Mouse (Mus musculus) kidney, embryonic 16.5 days (tissue): ENCODE results near the gene Izumo2. TPM values are rescaled to one million over a fixed set of nuclear protein-coding genes. Genes with fewer than 3 reads are reported as not detected.
"Not testable (repeated sequence)": the region's sequence is repeated elsewhere in the genome, so short reads cannot be mapped to it uniquely, and the experiment has no call there.

ENCODE experiments used
- ATAC-seq: fragments of 200-750 bp; cut with Nextera tagmentation; 2 replicates; pipeline ENCODE4 v1.8.0; 2017; ENCODE audit warnings: moderate TSS enrichment; ENCODE audit not compliant: low FRiP score, low TSS enrichment
- H3K27ac ChIP-seq: fragments of 300-500 bp; sonication (generic); 2 replicates; pipeline ENCODE4 v1.5.1; 2014; ENCODE audit warnings: low read length
- H3K27me3 ChIP-seq: fragments of 300-500 bp; sonication (generic); 2 replicates; pipeline ENCODE4 v1.6.1; 2014; ENCODE audit warnings: low read length, control low read depth, mixed read lengths; ENCODE audit not compliant: insufficient read depth
- H3K36me3 ChIP-seq: fragments of 300-500 bp; sonication (generic); 2 replicates; pipeline ENCODE4 v1.6.1; 2014; ENCODE audit warnings: low read length, control low read depth, mixed read lengths; ENCODE audit not compliant: insufficient read depth
- H3K4me1 ChIP-seq: fragments of 300-500 bp; sonication (generic); 2 replicates; pipeline ENCODE4 v1.6.1; 2014; ENCODE audit warnings: low read length, control low read depth, mixed read lengths; ENCODE audit not compliant: insufficient read depth
- H3K4me2 ChIP-seq: fragments of 300-500 bp; sonication (generic); replicated peaks from 2 replicates; pipeline ENCODE4 v1.6.1; 2014; ENCODE audit warnings: low read depth, low read length
- H3K4me3 ChIP-seq: fragments of 300-500 bp; sonication (generic); 2 replicates; pipeline ENCODE4 v1.5.1; 2014; ENCODE audit warnings: mild to moderate bottlenecking, low read length
- H3K9ac ChIP-seq: fragments of 300-500 bp; sonication (generic); replicated peaks from 2 replicates; pipeline ENCODE4 v1.6.1; 2014; ENCODE audit warnings: low read length
- H3K9me3 ChIP-seq: fragments of 300-500 bp; sonication (generic); 2 replicates; pipeline ENCODE4 v1.6.1; 2016; ENCODE audit warnings: low read length, control low read depth
- WGBS: fragments of 180-500 bp; shearing (Covaris S2); extraction: QIAGEN DNeasy Blood & Tissue Kit; methylation state at CpG from one replicate; pipeline ENCODE4 v1.1.7; 2014; 5-methylcytosine and 5-hydroxymethylcytosine counted together
- polyA plus RNA-seq: library from polyadenylated mRNA; unstranded; fragments of >200 nt; fragmentation: Nextera tagmentation; extraction: Ambion mirVana; gene quantifications from 2 replicates; pipeline ENCODE4 v1.2.1, GENCODE M21; 2015

Gene Izumo2
- polyA plus RNA-seq, 1 experiment from 2014 or later: not detected

GRCm38 (mm10) chr7:44745076-44745475 is 36.5 kb downstream of the Izumo2 start:
- peak overlapping the region; percentile 77 for H3K4me2 ChIP-seq
- no peaks in the 10 kb centered on the region for H3K36me3 ChIP-seq
- WGBS: 0% methylated on average over 18 of the region's 18 CpGs
- no peaks in the 10 kb centered on the region for H3K9me3 ChIP-seq
- H3K9ac ChIP-seq: peak overlapping the region; percentile 54
- ATAC-seq: peak; percentile 55
- peaks cover 23% of the 10 kb centered on the region for H3K4me1 ChIP-seq
- no peaks in the 10 kb centered on the region for H3K27me3 ChIP-seq
- H3K27ac ChIP-seq: no peak overlapping the region
- H3K4me3 ChIP-seq: peak overlapping the region; percentile 47

GRCm38 (mm10) chr7:44747115-44747514 is 38.6 kb downstream of the Izumo2 start:
- H3K27me3 ChIP-seq: no peaks in the 10 kb centered on the region
- no peak for ATAC-seq
- peaks cover 23% of the 10 kb centered on the region for H3K4me1 ChIP-seq
- H3K9me3 ChIP-seq: no peaks in the 10 kb centered on the region
- H3K27ac ChIP-seq: no peak overlapping the region
- 74% methylated on average over 4 of the region's 4 CpGs for WGBS
- H3K36me3 ChIP-seq: peaks cover 3% of the 10 kb centered on the region; the same call in 1 of the 2 replicates
- no peak overlapping the region for H3K9ac ChIP-seq
- peak overlapping the region; percentile 74 for H3K4me2 ChIP-seq
- peak overlapping the region; percentile 75 for H3K4me3 ChIP-seq

GRCm38 (mm10) chr7:44748101-44749044 is 39.8 kb downstream of the Izumo2 start, which contains the start of gene Vrk3:
TSS of gene Vrk3 (plus strand) at chr7:44748413.
- H3K9me3 ChIP-seq: no peaks in the 10 kb centered on the region
- peak within 1 kb of the TSS; percentile 76 for H3K4me2 ChIP-seq
- H3K4me1 ChIP-seq: peaks cover 23% of the 10 kb centered on the region
- H3K27ac ChIP-seq: peak within 1 kb of the TSS; percentile 95
- under 1% methylated on average over 44 of the region's 44 CpGs for WGBS
- peaks cover 13% of the 10 kb centered on the region for H3K36me3 ChIP-seq
- no peaks in the 10 kb centered on the region for H3K27me3 ChIP-seq
- H3K9ac ChIP-seq: peak within 1 kb of the TSS; percentile 79
- ATAC-seq: peak; percentile 98
- peak within 1 kb of the TSS; percentile 75 for H3K4me3 ChIP-seq

GRCm38 (mm10) chr7:44750950-44751349 is 42.4 kb downstream of the Izumo2 start, which contains the start of gene Zfp473:
TSS of gene Zfp473 (minus strand) at chr7:44751050.
- not testable (repeated sequence) for H3K9me3 ChIP-seq, H3K4me3 ChIP-seq, H3K27me3 ChIP-seq, H3K9ac ChIP-seq, ATAC-seq, H3K27ac ChIP-seq, H3K4me2 ChIP-seq
- peaks cover 36% of the 10 kb centered on the region for H3K36me3 ChIP-seq
- 89% methylated on average over 1 of the region's 1 CpGs for WGBS
- peaks cover 16% of the 10 kb centered on the region for H3K4me1 ChIP-seq

- H3K4me3 ChIP-seq: no peak overlapping the region
- 91% methylated on average over 2 of the region's 2 CpGs for WGBS
- no peak for ATAC-seq
- no peak overlapping the region for H3K9ac ChIP-seq
- no peaks in the 10 kb centered on the region for H3K9me3 ChIP-seq
- H3K4me2 ChIP-seq: no peak overlapping the region
- H3K36me3 ChIP-seq: peaks cover 82% of the 10 kb centered on the region
- no peaks in the 10 kb centered on the region for H3K27me3 ChIP-seq
- H3K27ac ChIP-seq: no peak overlapping the region
- H3K4me1 ChIP-seq: no peaks in the 10 kb centered on the region
These were observed 48.6 kb downstream of the Izumo2 start for GRCm38 (mm10) chr7:44757164-44757563.

- no peak overlapping the region for H3K4me2 ChIP-seq
- no peak for ATAC-seq
These were observed 51.8 kb downstream of the Izumo2 start for GRCm38 (mm10) chr7:44760366-44760765.

GRCm38 (mm10) chr7:44768129-44768528 is 59.6 kb downstream of the Izumo2 start:
- Histone ChIP-seq H3K36me3 (peaks cover 40% of the 10 kb centered on the region), H3K9me3 (no peaks in the 10 kb centered on the region), H3K27ac (no peak overlapping the region), H3K4me1 (no peaks in the 10 kb centered on the region), H3K4me3 (no peak overlapping the region), H3K9ac (no peak overlapping the region), H3K27me3 (no peaks in the 10 kb centered on the region), H3K4me2 (no peak overlapping the region)
- no peak for ATAC-seq
- WGBS: 86% methylated on average over 5 of the region's 5 CpGs

More at GRCm38 (mm10) chr7:44760366-44760765, 51.8 kb downstream of the Izumo2 start:
- Histone ChIP-seq H3K36me3 (peaks cover 66% of the 10 kb centered on the region), H3K9me3 (no peaks in the 10 kb centered on the region), H3K27me3 (no peaks in the 10 kb centered on the region), H3K9ac (no peak overlapping the region), H3K4me1 (no peaks in the 10 kb centered on the region), H3K27ac (no peak overlapping the region), H3K4me3 (no peak overlapping the region)

Other genes with a start within 250 kb of the Izumo2 start
- 6.9 and 7.7 TPM in 2 replicates for gene Aspdh, start 243.4 kb upstream of the Izumo2 start, polyA plus RNA-seq
- 88.1 and 89.5 TPM in 2 replicates for gene Josd2, start 240.8 kb upstream of the Izumo2 start, polyA plus RNA-seq
- gene Emc10, start 212.2 kb upstream of the Izumo2 start, polyA plus RNA-seq: 117 and 127 TPM in 2 replicates
- 15.4 and 17.8 TPM in 2 replicates for gene Fam71e1, start 212.2 kb upstream of the Izumo2 start, polyA plus RNA-seq
- 0.12 and 0.14 TPM in 2 replicates for gene Mybpc2, start 184.1 kb upstream of the Izumo2 start, polyA plus RNA-seq
- gene Spib, start 176.7 kb upstream of the Izumo2 start, polyA plus RNA-seq: 0.10 and 0.11 TPM in 2 replicates
- gene Pold1, start 159.9 kb upstream of the Izumo2 start, polyA plus RNA-seq: 105 and 107 TPM in 2 replicates
- gene Nr1h2, start 154.8 kb upstream of the Izumo2 start, polyA plus RNA-seq: 93.1 and 94.3 TPM in 2 replicates
- gene Napsa, start 136.4 kb upstream of the Izumo2 start, polyA plus RNA-seq: 70.0 and 83.8 TPM in 2 replicates
- gene Kcnc3, start 118.1 kb upstream of the Izumo2 start, polyA plus RNA-seq: 0.11 and 0.14 TPM in 2 replicates
- gene Myh14, start 37.9 kb upstream of the Izumo2 start, polyA plus RNA-seq: 1.7 and 2.0 TPM in 2 replicates
- gene Vrk3, start 39.7 kb downstream of the Izumo2 start, polyA plus RNA-seq: 54.5 and 54.9 TPM in 2 replicates
- gene Zfp473, start 42.3 kb downstream of the Izumo2 start, polyA plus RNA-seq: 2.1 and 2.6 TPM in 2 replicates
- gene Nup62, start 107.3 kb downstream of the Izumo2 start, polyA plus RNA-seq: 99.9 and 105 TPM in 2 replicates
- gene Il4i1, start 107.6 kb downstream of the Izumo2 start, polyA plus RNA-seq: 1.1 and 1.5 TPM in 2 replicates
- 3.5 and 4.3 TPM in 2 replicates for gene Atf5, start 107.9 kb downstream of the Izumo2 start, polyA plus RNA-seq
- 117 and 126 TPM in 2 replicates for gene Akt1s1, start 140.2 kb downstream of the Izumo2 start, polyA plus RNA-seq
- 93.9 and 94.9 TPM in 2 replicates for gene Tbc1d17, start 140.3 kb downstream of the Izumo2 start, polyA plus RNA-seq
- 38.7 and 40.4 TPM in 2 replicates for gene Pnkp, start 148.4 kb downstream of the Izumo2 start, polyA plus RNA-seq
- gene Ptov1, start 161.0 kb downstream of the Izumo2 start, polyA plus RNA-seq: 371 and 404 TPM in 2 replicates
- gene Med25, start 184.0 kb downstream of the Izumo2 start, polyA plus RNA-seq: 136 and 149 TPM in 2 replicates
- gene Fuz, start 187.3 kb downstream of the Izumo2 start, polyA plus RNA-seq: 27.7 and 28.4 TPM in 2 replicates
- 72.9 and 75.3 TPM in 2 replicates for gene Ap2a1, start 220.8 kb downstream of the Izumo2 start, polyA plus RNA-seq
- gene Tsks, start 234.5 kb downstream of the Izumo2 start, polyA plus RNA-seq: 0.10 and 0.24 TPM in 2 replicates